ENCODE assay signal across 20 mouse cellular contexts in genomic region chr3:69512402-69512801, GRCm38 (mm10).
DNase-seq lines count a peak whose midpoint lies in the region; ATAC-seq and TF ChIP-seq lines count a peak whose summit lies in the region.
"Had no signal": no experiment of that assay in that cellular context is flagged by ENCODE, and none has a peak within 500 bp of the region (broad histone marks: within the 10 kb centered on the region; RNA-seq: fewer than 3 reads in every experiment).

No protein-coding gene starts in this region.

- H3K4me2 ChIP-seq in forebrain, postnatal 0 days (ENCODE audit: low read depth): no peak overlapping the region
- H3K4me2 ChIP-seq in kidney, embryonic 14.5 days (replicated peaks; ENCODE audit: low read depth, low read length): no peak overlapping the region
- H3K4me2 ChIP-seq in midbrain, embryonic 15.5 days: no peak overlapping the region
- no peak overlapping the region for H3K4me2 ChIP-seq in midbrain, embryonic 14.5 days (ENCODE audit: low read length)
- H3K4me2 ChIP-seq in neural tube, embryonic 14.5 days (ENCODE audit: low read depth, low read length): no peak overlapping the region
- H3K4me2 ChIP-seq: embryonic facial prominence, embryonic 15.5 days; heart, embryonic 12.5 days; limb, embryonic 15.5 days had no signal

- H3K9me3 ChIP-seq in forebrain, postnatal 0 days (ENCODE audit: low read length): no peaks in the 10 kb centered on the region
- H3K9me3 ChIP-seq in forebrain, embryonic 10.5 days: no peaks in the 10 kb centered on the region
- H3K9me3 ChIP-seq in kidney, embryonic 14.5 days (ENCODE audit: control insufficient read depth, low read length): no peaks in the 10 kb centered on the region
- H3K9me3 ChIP-seq in midbrain, embryonic 15.5 days: no peaks in the 10 kb centered on the region
- H3K9me3 ChIP-seq in midbrain, embryonic 14.5 days (ENCODE audit: control insufficient read depth, low read length): no peaks in the 10 kb centered on the region
- H3K9me3 ChIP-seq in neural tube, embryonic 14.5 days (ENCODE audit: control insufficient read depth, low read length): no peaks in the 10 kb centered on the region
- H3K9me3 ChIP-seq: embryonic facial prominence, embryonic 15.5 days; heart, embryonic 12.5 days; limb, embryonic 15.5 days had no signal

- H3K27me3 ChIP-seq in forebrain, postnatal 0 days (ENCODE audit: insufficient read depth, low read length): no peaks in the 10 kb centered on the region
- H3K27me3 ChIP-seq in forebrain, embryonic 10.5 days (ENCODE audit: poor library complexity, severe bottlenecking): no peaks in the 10 kb centered on the region
- H3K27me3 ChIP-seq in kidney, embryonic 14.5 days (ENCODE audit: control insufficient read depth, insufficient read depth, low read length): no peaks in the 10 kb centered on the region
- no peaks in the 10 kb centered on the region for H3K27me3 ChIP-seq in midbrain, embryonic 15.5 days (replicated peaks)
- H3K27me3 ChIP-seq in midbrain, embryonic 14.5 days (ENCODE audit: control insufficient read depth, insufficient read depth, low read length): no peaks in the 10 kb centered on the region
- no peaks in the 10 kb centered on the region for H3K27me3 ChIP-seq in neural tube, embryonic 14.5 days (ENCODE audit: control insufficient read depth, insufficient read depth, low read length)
- H3K27me3 ChIP-seq: embryonic facial prominence, embryonic 15.5 days; heart, embryonic 12.5 days; limb, embryonic 15.5 days had no signal

- H3K9ac ChIP-seq in forebrain, postnatal 0 days: no peak overlapping the region
- H3K9ac ChIP-seq in kidney, embryonic 14.5 days (ENCODE audit: low read depth, low read length): 0 out of 2 replicates have a peak overlapping the region, but pooled peaks have one; percentile 12
- H3K9ac ChIP-seq in midbrain, embryonic 15.5 days: no peak overlapping the region
- no peak overlapping the region for H3K9ac ChIP-seq in midbrain, embryonic 14.5 days (replicated peaks; ENCODE audit: low read length)
- no peak overlapping the region for H3K9ac ChIP-seq in neural tube, embryonic 14.5 days (replicated peaks; ENCODE audit: low read depth, low read length)
- H3K9ac ChIP-seq: embryonic facial prominence, embryonic 15.5 days; heart, embryonic 12.5 days; limb, embryonic 15.5 days had no signal

- H3K36me3 ChIP-seq in forebrain, postnatal 0 days (ENCODE audit: insufficient read depth): no peaks in the 10 kb centered on the region
- H3K36me3 ChIP-seq in forebrain, embryonic 10.5 days (replicated peaks): no peaks in the 10 kb centered on the region
- no peaks in the 10 kb centered on the region for H3K36me3 ChIP-seq in kidney, embryonic 14.5 days (ENCODE audit: control insufficient read depth, insufficient read depth, low read length)
- no peaks in the 10 kb centered on the region for H3K36me3 ChIP-seq in midbrain, embryonic 15.5 days (replicated peaks)
- H3K36me3 ChIP-seq in midbrain, embryonic 14.5 days (ENCODE audit: control insufficient read depth, insufficient read depth, low read length): no peaks in the 10 kb centered on the region
- H3K36me3 ChIP-seq in neural tube, embryonic 14.5 days (ENCODE audit: control insufficient read depth, insufficient read depth, low read length): no peaks in the 10 kb centered on the region
- H3K36me3 ChIP-seq: embryonic facial prominence, embryonic 15.5 days; heart, embryonic 12.5 days; limb, embryonic 15.5 days had no signal

- ATAC-seq in forebrain, postnatal 0 days: no peak
- 0 out of 2 replicates have a peak, but pooled peaks have one; percentile 41 for ATAC-seq in kidney, embryonic 14.5 days (ENCODE audit: low FRiP score, low TSS enrichment)
- no peak for ATAC-seq in midbrain, embryonic 15.5 days (replicated peaks)
- no peak for ATAC-seq in midbrain, embryonic 14.5 days (ENCODE audit: low FRiP score, low TSS enrichment)
- ATAC-seq in neural tube, embryonic 14.5 days (ENCODE audit: low read depth): peak; percentile 56; the same call in 1 of the 2 replicates
- ATAC-seq: CD4-positive, CD25-positive, alpha-beta regulatory T cell, adult 4 months; inflammation-experienced regulatory T-cells, adult 6 months had no signal

- no peak for TF ChIP-seq CTCF in forebrain, postnatal 0 days (IDR thresholded peaks at IDR 0.05; ENCODE audit: low read depth)

- DNase-seq in forebrain, postnatal 0 days: no peak
- DNase-seq in forebrain, embryonic 10.5 days (ENCODE audit: extremely low spot score, low spot score): no peak
- DNase-seq in kidney, postnatal 10 days: no peak
- no peak for DNase-seq in midbrain, embryonic 14.5 days
- no peak for DNase-seq in liver
- DNase-seq: cerebellum, adult 9-11 months; heart, postnatal 14 days; kidney, postnatal 25 days; lung, postnatal 10 days; retina, postnatal 1 day; right cerebral cortex, postnatal 4 days had no signal

- H3K4me1 ChIP-seq in forebrain, postnatal 0 days (ENCODE audit: insufficient read depth): peaks cover 4% of the 10 kb centered on the region; the same call in 1 of the 2 replicates
- peaks cover 8% of the 10 kb centered on the region; the same call in 1 of the 2 replicates for H3K4me1 ChIP-seq in forebrain, embryonic 10.5 days
- peaks cover 9% of the 10 kb centered on the region; the same call in 1 of the 2 replicates for H3K4me1 ChIP-seq in kidney, embryonic 14.5 days (ENCODE audit: control insufficient read depth, insufficient read depth, low read length)
- H3K4me1 ChIP-seq in midbrain, embryonic 15.5 days: 0 out of 2 replicates have a peak, but pooled peaks cover 2% of the 10 kb centered on the region
- H3K4me1 ChIP-seq in midbrain, embryonic 14.5 days (ENCODE audit: control insufficient read depth, insufficient read depth, low read length): no peaks in the 10 kb centered on the region
- H3K4me1 ChIP-seq in neural tube, embryonic 14.5 days (ENCODE audit: control insufficient read depth, insufficient read depth, low read length): peaks cover 3% of the 10 kb centered on the region

- peak overlapping the region; percentile 45; the same call in 1 of the 2 replicates for H3K27ac ChIP-seq in forebrain, postnatal 0 days (ENCODE audit: low read depth, low read length)
- H3K27ac ChIP-seq in forebrain, embryonic 10.5 days: no peak overlapping the region
- peak overlapping the region; percentile 30; the same call in 1 of the 2 replicates for H3K27ac ChIP-seq in kidney, embryonic 14.5 days (ENCODE audit: low read depth, low read length)
- peak overlapping the region; percentile 23; the same call in 1 of the 2 replicates for H3K27ac ChIP-seq in midbrain, embryonic 15.5 days
- no peak overlapping the region for H3K27ac ChIP-seq in midbrain, embryonic 14.5 days (replicated peaks; ENCODE audit: low read depth, low read length)
- H3K27ac ChIP-seq in neural tube, embryonic 14.5 days (ENCODE audit: low read depth, low read length): no peak overlapping the region
- H3K27ac ChIP-seq: embryonic facial prominence, embryonic 15.5 days; limb, embryonic 15.5 days; stomach, postnatal 0 days had no signal

- no peak overlapping the region for H3K4me3 ChIP-seq in forebrain, postnatal 0 days (ENCODE audit: low read depth, low read length)
- H3K4me3 ChIP-seq in forebrain, embryonic 10.5 days: no peak overlapping the region
- H3K4me3 ChIP-seq in kidney, embryonic 14.5 days (ENCODE audit: low read length): no peak overlapping the region
- H3K4me3 ChIP-seq in midbrain, embryonic 15.5 days: no peak overlapping the region
- no peak overlapping the region for H3K4me3 ChIP-seq in midbrain, embryonic 14.5 days (replicated peaks; ENCODE audit: low read depth, low read length)
- no peak overlapping the region for H3K4me3 ChIP-seq in neural tube, embryonic 14.5 days (ENCODE audit: low read depth, low read length)
- H3K4me3 ChIP-seq: embryonic facial prominence, embryonic 15.5 days; heart, embryonic 12.5 days; limb, embryonic 15.5 days had no signal

- WGBS in forebrain, postnatal 0 days: 75% methylated on average over 7 of the region's 7 CpGs
- WGBS in forebrain, embryonic 10.5 days: 73% methylated on average over 7 of the region's 7 CpGs
- WGBS in kidney, embryonic 14.5 days: 11% methylated on average over 7 of the region's 7 CpGs
- WGBS in midbrain, embryonic 15.5 days: 54% methylated on average over 7 of the region's 7 CpGs
- 73% methylated on average over 7 of the region's 7 CpGs for WGBS in midbrain, embryonic 14.5 days
- WGBS in neural tube, embryonic 14.5 days: 24% methylated on average over 7 of the region's 7 CpGs

Comparison
In these comparisons a context has a peak if more than half of its experiments do, and no peak if none do; other contexts are left out.
1. H3K27ac ChIP-seq: peak in forebrain, postnatal 0 days (single experiment), kidney, embryonic 14.5 days (single experiment) and midbrain, embryonic 15.5 days (single experiment); none in forebrain, embryonic 10.5 days (single experiment), midbrain, embryonic 14.5 days (single experiment) and neural tube, embryonic 14.5 days (single experiment).
2. ATAC-seq: peak in kidney, embryonic 14.5 days (single experiment) and neural tube, embryonic 14.5 days (single experiment); none in forebrain, postnatal 0 days (single experiment), midbrain, embryonic 15.5 days (single experiment) and midbrain, embryonic 14.5 days (single experiment).